Mouse (Mus musculus) neural tube, embryonic 13.5 days (tissue): ENCODE measurements around the gene Gm29797. TPM values are rescaled to one million over a fixed set of nuclear protein-coding genes. Genes with fewer than 3 reads are reported as not detected.

Source experiments
- polyA plus RNA-seq: library from polyadenylated mRNA; unstranded; fragments of >200 nt; fragmentation: Nextera tagmentation; extraction: Ambion mirVana; gene quantifications from 2 replicates; pipeline ENCODE4 v1.2.1, GENCODE M21; 2015

The Gm29797 gene
- polyA plus RNA-seq, 1 experiment from 2014 or later = not detected

Other genes starting within 250 kb of the Gm29797 start
- gene Zbtb46, start 197.6 kb upstream of the Gm29797 start, polyA plus RNA-seq = 21.1 and 22.0 TPM in 2 replicates
- 0.11 TPM in 1 of 2 replicates, not detected in the other for gene Abhd16b, start 163.8 kb upstream of the Gm29797 start, polyA plus RNA-seq
- gene Tpd52l2, start 159.9 kb upstream of the Gm29797 start, polyA plus RNA-seq = 107 and 114 TPM in 2 replicates
- gene Dnajc5, start 136.5 kb upstream of the Gm29797 start, polyA plus RNA-seq = 192 and 214 TPM in 2 replicates
- 67.4 and 73.6 TPM in 2 replicates for gene Uckl1, start 72.1 kb upstream of the Gm29797 start, polyA plus RNA-seq
- gene Prpf6, start 65.2 kb upstream of the Gm29797 start, polyA plus RNA-seq = 63.1 and 65.6 TPM in 2 replicates
- 78.7 and 81.3 TPM in 2 replicates for gene Zfp512b, start 64.2 kb upstream of the Gm29797 start, polyA plus RNA-seq
- 146 and 157 TPM in 2 replicates for gene Samd10, start 57.8 kb upstream of the Gm29797 start, polyA plus RNA-seq
- 18.9 and 22.2 TPM in 2 replicates for gene Sox18, start 14.6 kb downstream of the Gm29797 start, polyA plus RNA-seq
- 33.9 and 37.8 TPM in 2 replicates for gene Tcea2, start 23.3 kb downstream of the Gm29797 start, polyA plus RNA-seq
- 42.7 and 49.2 TPM in 2 replicates for gene Rgs19, start 36.9 kb downstream of the Gm29797 start, polyA plus RNA-seq
- not detected in 2 replicates for gene Lkaaear1, start 41.4 kb downstream of the Gm29797 start, polyA plus RNA-seq
- 63.8 and 64.0 TPM in 2 replicates for gene Oprl1, start 58.0 kb downstream of the Gm29797 start, polyA plus RNA-seq
- gene Myt1, start 106.3 kb downstream of the Gm29797 start, polyA plus RNA-seq = 44.9 and 52.5 TPM in 2 replicates
- 33.2 and 38.3 TPM in 2 replicates for gene Pcmtd2, start 180.8 kb downstream of the Gm29797 start, polyA plus RNA-seq
- gene Polr3k, start 207.3 kb downstream of the Gm29797 start, polyA plus RNA-seq = 84.6 and 88.5 TPM in 2 replicates